Mouse (Mus musculus): Measurements from ENCODE around the gene Ifi27.
"Not testable (repeated sequence)": the region's sequence is repeated elsewhere in the genome, so short reads cannot be mapped to it uniquely, and the experiment has no call there.

Ifi27 gene

DNA sequence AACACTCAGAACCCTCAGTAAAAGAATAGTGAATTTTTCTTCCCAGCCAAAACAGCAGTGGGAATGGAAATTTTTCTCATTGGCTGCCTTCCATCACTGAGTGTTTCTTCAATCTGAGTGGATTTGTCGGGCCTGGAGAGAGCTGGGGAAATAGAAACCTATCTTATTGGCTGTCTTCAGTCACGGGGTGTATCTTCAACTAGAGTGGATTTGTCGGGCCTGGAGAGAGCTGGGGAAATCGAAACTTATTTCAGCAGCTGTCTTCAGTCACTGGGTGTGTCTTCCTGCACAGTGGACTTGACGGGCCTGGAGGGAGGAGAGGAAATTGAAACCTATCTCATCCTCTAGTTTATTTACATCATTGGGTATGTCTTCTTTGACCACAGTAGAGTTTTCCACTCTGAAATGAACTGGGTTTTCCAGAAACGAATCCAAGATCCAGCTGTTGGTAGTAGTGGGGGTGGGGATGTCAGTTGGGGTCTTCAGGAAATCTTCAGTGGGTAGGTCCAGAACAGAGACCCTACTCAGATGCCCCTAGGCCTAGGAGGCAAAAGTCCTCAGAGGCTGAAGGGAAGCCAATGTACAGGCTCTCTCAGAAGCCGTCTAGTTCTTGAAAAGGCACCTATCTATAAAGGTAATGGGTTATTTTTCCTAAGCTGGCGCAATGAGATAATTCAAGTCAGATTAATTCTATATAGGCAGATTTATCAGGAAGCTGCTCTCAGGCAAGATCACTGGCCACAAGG lies at the start of gene Ifi27:
Gene Ifi27 (plus strand): TSS at position 226 of the 746 bp plus-strand sequence.
- DNase-seq (ENCODE audit: low spot score in 2 of 2): no peak

- DNase-seq (ENCODE audit: low spot score in 2 of 2): peak; percentile 95
Observed at GRCm38 (mm10) chr12:103388505-103389347, 45.3 kb upstream of the Ifi27 start, which contains the start of gene Otub2. Gene Otub2 (plus strand): TSS chr12:103388682.

DNA sequence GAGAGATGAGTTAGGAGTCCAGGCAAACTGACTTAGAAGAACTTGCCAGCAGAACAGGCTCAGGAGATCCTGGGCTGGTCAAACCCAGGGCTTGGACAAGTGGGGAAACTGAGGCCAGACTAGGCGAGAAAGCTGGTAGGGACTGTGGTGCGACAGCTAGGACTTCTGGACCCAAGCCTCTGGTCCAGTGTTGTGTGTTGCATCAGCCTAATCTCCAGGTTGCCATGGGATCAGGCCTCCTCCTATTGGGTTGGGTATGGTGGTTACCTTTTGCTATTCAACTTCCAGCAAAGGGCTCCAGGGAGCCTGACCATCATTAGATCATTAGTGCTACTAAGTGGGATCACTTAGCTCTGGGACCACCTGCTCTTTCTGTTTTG lies 44.7 kb upstream of the Ifi27 start:
- DNase-seq (ENCODE audit: low spot score in 2 of 2): no peak

- DNase-seq (ENCODE audit: low spot score in 2 of 2): no peak
Observed at GRCm38 (mm10) chr12:103389982-103390381, 44.0 kb upstream of the Ifi27 start.

DNA sequence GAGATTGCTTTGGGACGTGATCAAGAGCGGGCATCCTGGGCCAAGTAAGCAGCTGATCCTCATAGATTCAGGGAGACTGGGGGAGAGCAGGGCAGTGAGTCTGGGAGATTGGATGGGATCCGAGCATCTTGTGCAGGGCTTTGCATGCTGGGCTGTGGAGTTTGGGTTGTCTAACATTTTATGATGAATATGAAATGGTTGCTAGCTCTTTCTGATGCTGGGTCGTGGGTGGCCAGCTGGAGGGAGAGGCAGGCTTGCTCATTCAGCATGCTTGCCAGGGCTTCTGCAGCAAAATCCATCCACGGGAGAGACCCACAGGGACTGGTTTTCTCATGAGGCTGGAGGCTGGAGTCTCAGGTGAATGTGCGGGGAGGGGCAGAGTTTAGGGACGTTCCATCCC lies 42.9 kb upstream of the Ifi27 start:
- peak in 1 of 2 experiments; percentile 36 for DNase-seq (ENCODE audit: low spot score in 2 of 2)

- DNase-seq (ENCODE audit: low spot score in 2 of 2): no peak
Observed at GRCm38 (mm10) chr12:103393528-103393927, 40.5 kb upstream of the Ifi27 start.

DNA sequence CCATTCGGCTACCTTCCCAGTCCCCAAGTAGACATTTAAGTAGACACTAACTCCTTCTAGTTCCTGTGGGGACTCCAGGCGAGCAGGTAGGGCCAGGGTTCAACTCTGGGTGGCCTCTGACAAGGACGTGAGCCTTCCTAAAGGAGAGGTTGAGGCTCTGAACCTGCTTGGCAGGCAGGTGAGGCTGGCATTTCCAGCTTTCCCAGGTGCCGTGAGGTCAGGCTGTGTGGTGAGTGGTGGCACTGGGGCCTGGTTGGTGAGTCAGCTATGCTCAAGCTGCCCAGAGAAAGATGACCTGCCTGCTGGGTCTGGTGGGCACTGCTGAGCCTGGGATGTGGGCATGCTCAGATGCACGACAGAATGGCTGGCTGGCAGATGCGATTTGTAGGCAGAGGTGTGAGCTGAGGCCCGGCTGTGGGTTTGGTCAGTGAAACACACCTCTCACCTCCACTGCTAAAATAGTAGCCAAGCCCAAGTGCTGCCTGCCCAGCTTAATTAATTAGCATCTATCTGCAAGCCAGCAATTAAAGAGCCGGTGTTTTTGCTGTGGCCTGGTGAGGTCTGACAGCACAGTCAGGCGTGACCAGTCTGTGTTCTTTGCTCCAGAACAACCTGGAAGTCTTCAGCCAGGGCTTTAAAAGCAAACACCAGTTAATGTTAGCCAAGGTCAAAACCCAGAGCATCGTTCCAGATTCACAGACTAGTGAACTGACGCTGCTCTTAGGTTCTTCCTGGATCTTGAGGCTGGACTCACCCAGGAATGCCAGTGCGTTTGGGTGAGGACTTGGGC lies 38.3 kb upstream of the Ifi27 start:
- DNase-seq (ENCODE audit: low spot score in 2 of 2): no peak

GRCm38 (mm10) chr12:103396751-103397150 lies 37.3 kb upstream of the Ifi27 start:
- no peak for DNase-seq (ENCODE audit: low spot score in 2 of 2)

- no peak for DNase-seq (ENCODE audit: low spot score in 2 of 2)
Observed at GRCm38 (mm10) chr12:103404131-103404530, 29.9 kb upstream of the Ifi27 start.

DNA sequence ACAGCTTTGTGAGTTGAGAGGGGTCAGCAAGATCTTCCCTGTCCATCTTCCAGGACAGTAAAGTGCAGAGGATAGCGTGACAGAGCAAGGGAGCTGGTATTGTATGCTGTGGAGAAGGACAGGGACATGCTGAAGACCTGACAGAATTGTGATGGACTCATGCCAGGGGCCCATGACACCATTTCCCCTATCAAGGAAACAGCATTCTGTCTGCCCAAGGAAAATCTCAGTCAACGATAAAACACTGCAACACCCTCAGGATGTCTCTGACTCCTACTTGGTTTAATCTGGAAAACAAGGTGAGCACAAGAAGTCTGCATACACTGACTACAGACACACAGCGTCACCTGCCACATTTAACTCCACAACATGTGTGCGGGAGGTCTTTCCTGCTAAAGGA lies 26.3 kb upstream of the Ifi27 start, which contains the start of gene 9330161L09Rik:
Gene 9330161L09Rik (minus strand): TSS at position 101 of the 400 bp plus-strand sequence.
- no peak for DNase-seq (ENCODE audit: low spot score in 2 of 2)

- DNase-seq (ENCODE audit: low spot score in 2 of 2): no peak
Observed at GRCm38 (mm10) chr12:103408144-103408543, 25.9 kb upstream of the Ifi27 start.

DNA sequence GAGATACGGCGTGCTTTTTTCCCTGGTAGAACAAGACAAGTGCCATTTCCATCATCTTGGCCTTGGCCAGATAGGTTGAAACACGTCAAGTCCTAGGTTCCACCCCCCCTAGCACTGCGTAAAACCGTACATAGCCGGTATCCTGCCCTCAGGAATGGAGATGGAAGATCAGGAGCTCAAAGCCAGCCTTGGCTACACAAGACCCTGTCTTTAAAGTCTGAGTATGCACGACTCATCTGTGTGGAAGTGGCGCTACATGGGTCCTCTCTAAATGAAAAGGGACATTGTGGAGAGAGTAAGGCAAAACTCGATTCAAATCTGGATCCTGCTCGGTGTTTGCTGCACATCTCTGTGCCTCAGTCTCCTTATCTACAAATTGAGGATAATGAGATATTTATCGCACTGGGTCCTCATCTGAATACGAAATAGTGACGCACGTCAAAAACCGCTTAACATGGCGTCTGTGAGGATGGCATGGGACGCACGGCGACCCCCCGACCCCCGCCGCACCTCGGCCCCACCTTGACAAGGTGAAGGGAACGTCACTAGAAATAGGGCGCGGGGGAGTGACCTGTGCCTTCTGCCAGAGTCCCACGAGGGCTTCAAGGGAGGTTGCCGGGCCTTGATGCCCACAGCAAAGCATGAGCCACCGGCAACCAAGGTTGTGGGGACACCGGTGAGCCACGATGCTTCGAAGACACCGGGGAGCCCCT lies 8.8 kb upstream of the Ifi27 start:
- no peak for DNase-seq (ENCODE audit: low spot score in 2 of 2)

DNA sequence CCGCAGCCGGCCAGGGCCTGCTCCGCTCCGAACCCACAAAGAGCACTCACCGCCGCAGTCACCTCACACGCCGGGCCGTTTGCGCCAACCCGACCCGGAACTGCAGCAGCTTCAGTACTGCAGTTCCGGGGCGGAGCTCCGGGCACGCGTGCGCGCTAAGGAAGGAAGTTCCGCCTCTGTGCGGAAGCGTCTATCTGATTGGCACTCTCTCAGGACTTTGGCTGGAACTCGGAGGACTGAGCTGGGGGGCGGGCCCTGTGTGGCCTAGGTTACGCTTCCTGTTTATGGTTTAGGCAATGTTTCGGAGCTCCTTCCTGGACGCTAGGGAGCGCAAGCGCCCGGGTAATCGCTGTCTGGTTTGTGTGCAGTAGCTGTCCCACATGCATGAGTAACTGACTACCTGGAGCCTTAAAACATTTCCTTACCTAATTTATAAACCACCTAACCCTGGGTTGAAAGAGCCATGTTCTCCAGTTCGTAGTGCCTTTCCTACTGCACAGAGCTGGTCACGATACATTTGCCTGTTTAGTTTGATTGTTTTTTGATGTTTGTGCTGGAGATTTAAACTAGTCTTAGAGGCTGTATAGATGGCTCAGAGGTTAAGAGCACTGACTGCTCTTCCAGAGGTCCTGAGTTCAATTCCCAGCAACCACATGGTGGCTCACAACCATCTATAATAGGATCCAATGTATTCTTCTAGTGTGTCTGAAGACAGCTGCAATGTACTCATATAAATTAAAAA lies 8.1 kb upstream of the Ifi27 start, which contains the start of gene Ddx24:
Gene Ddx24 (minus strand): TSS at position 102 of the 742 bp plus-strand sequence.
- DNase-seq (ENCODE audit: low spot score in 2 of 2): peak; percentile 96 to 98

DNA sequence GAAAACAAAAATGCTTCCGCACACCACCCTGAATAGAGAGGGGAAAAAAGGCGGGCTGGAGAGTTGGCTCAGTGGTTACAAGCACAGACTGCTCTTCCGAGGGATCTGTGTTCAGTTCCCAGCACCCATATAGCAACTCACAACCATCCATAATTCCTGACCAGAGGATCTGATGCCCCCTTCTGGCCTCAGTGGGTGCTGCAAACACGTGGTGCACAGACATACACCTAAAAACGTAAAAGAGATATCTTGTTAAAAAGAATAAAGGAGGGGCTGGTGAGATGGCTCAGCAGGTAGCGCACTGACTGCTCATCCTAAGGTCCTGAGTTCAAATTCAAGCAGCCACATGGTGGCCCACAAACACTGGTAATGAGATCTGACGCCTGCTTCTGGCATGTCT lies 7.3 kb upstream of the Ifi27 start:
- no peak for DNase-seq (ENCODE audit: low spot score in 2 of 2)

DNA sequence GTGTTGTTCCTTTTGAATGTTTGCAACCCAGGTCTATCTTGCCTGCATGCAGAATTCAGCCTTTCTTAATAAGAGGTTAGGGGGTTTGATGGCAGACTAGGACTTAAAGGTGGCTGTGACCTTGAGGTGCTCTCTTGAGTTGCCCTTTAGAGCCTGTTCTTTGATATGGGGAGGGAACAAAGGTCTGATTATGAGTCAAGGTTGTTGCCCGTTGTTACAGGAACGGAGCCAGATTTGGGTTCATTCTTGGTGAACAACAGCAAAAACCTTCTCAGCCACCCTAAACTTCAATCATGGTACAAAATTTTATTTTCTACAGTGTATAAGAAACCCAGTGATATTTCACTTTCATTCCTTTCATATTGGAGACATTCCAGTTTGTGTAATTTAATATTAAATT lies 581 bp upstream of the Ifi27 start:
- DNase-seq (ENCODE audit: low spot score in 2 of 2): no peak

DNA sequence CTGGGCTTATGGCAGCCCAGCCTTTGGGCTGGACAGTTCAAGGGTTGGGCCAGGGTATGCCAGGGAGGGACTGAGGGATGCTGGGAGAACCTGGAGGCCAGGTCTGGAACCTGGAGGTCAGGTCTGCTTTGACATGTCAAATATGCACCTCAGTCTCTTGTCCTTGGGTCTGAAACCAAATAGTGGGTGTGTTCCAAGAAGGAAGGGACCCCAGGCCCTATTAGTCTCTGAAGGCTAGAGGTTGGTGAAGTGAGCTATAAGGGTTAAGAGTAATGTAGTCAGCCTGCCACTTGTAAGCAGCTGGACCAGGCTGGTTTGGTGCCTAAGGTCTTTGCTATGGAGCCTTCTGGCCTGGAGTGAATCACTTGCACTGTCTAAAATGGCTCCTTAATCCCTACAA lies 850 bp downstream of the Ifi27 start:
- DNase-seq (ENCODE audit: low spot score in 2 of 2): no peak

- no peak for DNase-seq (ENCODE audit: low spot score in 2 of 2)
Observed at GRCm38 (mm10) chr12:103437601-103438000, 3.6 kb downstream of the Ifi27 start.

- no peak for DNase-seq (ENCODE audit: low spot score in 2 of 2)
Observed at GRCm38 (mm10) chr12:103443524-103443923, 9.5 kb downstream of the Ifi27 start, which contains the start of gene Ifi27l2a. Gene Ifi27l2a (minus strand): TSS chr12:103443680.

- not testable (repeated sequence) for DNase-seq (ENCODE audit: low spot score in 2 of 2)
Observed at GRCm38 (mm10) chr12:103444261-103444660, 10.2 kb downstream of the Ifi27 start.

DNA sequence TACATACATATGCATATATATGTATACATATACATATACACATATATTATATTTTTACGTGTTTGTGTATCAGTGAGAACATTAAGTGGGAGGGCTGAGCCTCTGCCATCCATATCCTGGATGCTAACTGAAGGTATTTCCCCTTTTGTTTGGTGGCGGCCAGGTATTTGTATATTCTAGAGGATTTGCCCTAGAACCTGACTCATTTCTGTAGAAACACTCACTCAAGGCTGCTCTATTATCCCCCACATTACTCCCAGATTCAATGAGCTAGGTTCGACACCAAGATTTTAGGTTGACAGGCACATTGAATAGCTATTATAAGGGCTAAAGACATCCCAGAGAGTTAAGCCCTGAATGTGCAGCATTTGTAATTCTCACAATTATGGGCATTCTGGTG lies 11.0 kb downstream of the Ifi27 start:
- no peak for DNase-seq (ENCODE audit: low spot score in 2 of 2)
